Mouse (Mus musculus): Measurements from ENCODE around the gene Ctnnb1. TPM values are rescaled to one million over a fixed set of nuclear protein-coding genes. Genes with fewer than 3 reads are reported as not detected.

Ctnnb1 gene
- polyA plus RNA-seq, 1 experiment from 2014 or later: 383 TPM

- Histone ChIP-seq H3K4me3 (ENCODE audit: low read depth, low read length) (no peak overlapping the region), H3K4me1 (ENCODE audit: insufficient read depth, low read depth, low read length) (peaks cover 8% of the 10 kb centered on the region; the same call in 1 of the 2 replicates), H3K36me3 (ENCODE audit: insufficient read depth, low read length) (peaks cover 2% of the 10 kb centered on the region; the same call in 1 of the 2 replicates), H3K27me3 (replicated peaks; ENCODE audit: insufficient read depth, low read length) (no peaks in the 10 kb centered on the region), H3K9ac (replicated peaks; ENCODE audit: low read depth) (no peak overlapping the region), H3K27ac (ENCODE audit: low read length) (no peak overlapping the region), H3K4me2 (replicated peaks; ENCODE audit: low read depth, low read length) (no peak overlapping the region), H3K9me3 (ENCODE audit: low read length) (no peaks in the 10 kb centered on the region)
- DNase-seq (ENCODE audit: low spot score) (no peak), ATAC-seq (no peak)
- 76% methylated on average over 2 of the region's 2 CpGs for WGBS
- TF ChIP-seq EP300 (IDR thresholded peaks at IDR 0.05): no peak
- TF ChIP-seq CTCF (IDR thresholded peaks at IDR 0.05): no peak
Measured at GRCm38 (mm10) chr9:120974209-120974608, 45.2 kb downstream of the Ctnnb1 start.

GRCm38 (mm10) chr9:120976158-120976557 is 47.1 kb downstream of the Ctnnb1 start:
- Histone ChIP-seq H3K9ac (replicated peaks; ENCODE audit: low read depth) (no peak overlapping the region), H3K4me2 (replicated peaks; ENCODE audit: low read depth, low read length) (no peak overlapping the region), H3K27me3 (replicated peaks; ENCODE audit: insufficient read depth, low read length) (no peaks in the 10 kb centered on the region), H3K27ac (ENCODE audit: low read length) (no peak overlapping the region; the same call in 1 of the 2 replicates), H3K36me3 (ENCODE audit: insufficient read depth, low read length) (no peaks in the 10 kb centered on the region), H3K4me1 (ENCODE audit: insufficient read depth, low read depth, low read length) (peaks cover 8% of the 10 kb centered on the region; the same call in 1 of the 2 replicates), H3K9me3 (ENCODE audit: low read length) (no peaks in the 10 kb centered on the region), H3K4me3 (ENCODE audit: low read depth, low read length) (no peak overlapping the region)
- ATAC-seq: peak; percentile 94
- DNase-seq (ENCODE audit: low spot score): peak; percentile 90
- TF ChIP-seq EP300 (IDR thresholded peaks at IDR 0.05) (no peak), CTCF (IDR thresholded peaks at IDR 0.05) (no peak)
- WGBS: 30% methylated on average over 5 of the region's 5 CpGs

GRCm38 (mm10) chr9:120976856-120977255 is 47.8 kb downstream of the Ctnnb1 start:
- ATAC-seq: peak; percentile 70
- peak; percentile 74 for DNase-seq (ENCODE audit: low spot score)
- Histone ChIP-seq H3K4me3 (ENCODE audit: low read depth, low read length) (no peak overlapping the region), H3K4me2 (replicated peaks; ENCODE audit: low read depth, low read length) (no peak overlapping the region), H3K27ac (ENCODE audit: low read length) (no peak overlapping the region), H3K9ac (replicated peaks; ENCODE audit: low read depth) (no peak overlapping the region), H3K9me3 (ENCODE audit: low read length) (no peaks in the 10 kb centered on the region), H3K27me3 (replicated peaks; ENCODE audit: insufficient read depth, low read length) (no peaks in the 10 kb centered on the region), H3K36me3 (ENCODE audit: insufficient read depth, low read length) (no peaks in the 10 kb centered on the region), H3K4me1 (ENCODE audit: insufficient read depth, low read depth, low read length) (peaks cover 8% of the 10 kb centered on the region; the same call in 1 of the 2 replicates)
- WGBS: 72% methylated on average over 4 of the region's 4 CpGs
- TF ChIP-seq CTCF (IDR thresholded peaks at IDR 0.05) (no peak), EP300 (IDR thresholded peaks at IDR 0.05) (no peak)

- Histone ChIP-seq H3K27ac (ENCODE audit: low read length) (no peak overlapping the region), H3K36me3 (ENCODE audit: insufficient read depth, low read length) (no peaks in the 10 kb centered on the region), H3K27me3 (replicated peaks; ENCODE audit: insufficient read depth, low read length) (no peaks in the 10 kb centered on the region), H3K4me3 (ENCODE audit: low read depth, low read length) (no peak overlapping the region), H3K4me1 (ENCODE audit: insufficient read depth, low read depth, low read length) (no peaks in the 10 kb centered on the region; the same call in 1 of the 2 replicates), H3K9ac (replicated peaks; ENCODE audit: low read depth) (no peak overlapping the region), H3K9me3 (ENCODE audit: low read length) (no peaks in the 10 kb centered on the region), H3K4me2 (replicated peaks; ENCODE audit: low read depth, low read length) (no peak overlapping the region)
- TF ChIP-seq CTCF (IDR thresholded peaks at IDR 0.05) (no peak), EP300 (IDR thresholded peaks at IDR 0.05) (no peak)
- 73% methylated on average over 7 of the region's 7 CpGs for WGBS
- DNase-seq (ENCODE audit: low spot score) (no peak), ATAC-seq (no peak)
Measured at GRCm38 (mm10) chr9:120981777-120982176, 52.8 kb downstream of the Ctnnb1 start.

GRCm38 (mm10) chr9:120983849-120984248 is 54.8 kb downstream of the Ctnnb1 start:
- Histone ChIP-seq H3K4me3 (ENCODE audit: low read depth, low read length) (no peak overlapping the region), H3K9me3 (ENCODE audit: low read length) (no peaks in the 10 kb centered on the region), H3K9ac (replicated peaks; ENCODE audit: low read depth) (no peak overlapping the region), H3K36me3 (ENCODE audit: insufficient read depth, low read length) (no peaks in the 10 kb centered on the region), H3K4me1 (ENCODE audit: insufficient read depth, low read depth, low read length) (peaks cover 3% of the 10 kb centered on the region; the same call in 1 of the 2 replicates), H3K27ac (ENCODE audit: low read length) (no peak overlapping the region), H3K4me2 (replicated peaks; ENCODE audit: low read depth, low read length) (no peak overlapping the region), H3K27me3 (replicated peaks; ENCODE audit: insufficient read depth, low read length) (no peaks in the 10 kb centered on the region)
- 90% methylated on average over 8 of the region's 8 CpGs for WGBS
- TF ChIP-seq EP300 (IDR thresholded peaks at IDR 0.05) (no peak), CTCF (IDR thresholded peaks at IDR 0.05) (no peak)
- no peak for ATAC-seq
- no peak for DNase-seq (ENCODE audit: low spot score)

GRCm38 (mm10) chr9:120984509-120984908 is 55.5 kb downstream of the Ctnnb1 start:
- no peak overlapping the region for H3K4me3 ChIP-seq (ENCODE audit: low read depth, low read length)
- DNase-seq (ENCODE audit: low spot score) (no peak), ATAC-seq (no peak)
- no peak overlapping the region for H3K4me2 ChIP-seq (replicated peaks; ENCODE audit: low read depth, low read length)
- H3K4me1 ChIP-seq (ENCODE audit: insufficient read depth, low read depth, low read length): peaks cover 3% of the 10 kb centered on the region; the same call in 1 of the 2 replicates
- no peak overlapping the region for H3K27ac ChIP-seq (ENCODE audit: low read length)
- no peaks in the 10 kb centered on the region for H3K36me3 ChIP-seq (ENCODE audit: insufficient read depth, low read length)
- 76% methylated on average over 5 of the region's 5 CpGs for WGBS
- H3K27me3 ChIP-seq (replicated peaks; ENCODE audit: insufficient read depth, low read length): no peaks in the 10 kb centered on the region
- no peaks in the 10 kb centered on the region for H3K9me3 ChIP-seq (ENCODE audit: low read length)
- H3K9ac ChIP-seq (replicated peaks; ENCODE audit: low read depth): no peak overlapping the region
- TF ChIP-seq CTCF (IDR thresholded peaks at IDR 0.05) (no peak), EP300 (IDR thresholded peaks at IDR 0.05) (no peak)

GRCm38 (mm10) chr9:120985009-120985408 is 56.0 kb downstream of the Ctnnb1 start:
- H3K9ac ChIP-seq (replicated peaks; ENCODE audit: low read depth): no peak overlapping the region
- no peak for TF ChIP-seq EP300 (IDR thresholded peaks at IDR 0.05)
- no peak for TF ChIP-seq CTCF (IDR thresholded peaks at IDR 0.05)
- no peak overlapping the region for H3K4me2 ChIP-seq (replicated peaks; ENCODE audit: low read depth, low read length)
- ATAC-seq: no peak
- H3K27ac ChIP-seq (ENCODE audit: low read length): no peak overlapping the region
- H3K9me3 ChIP-seq (ENCODE audit: low read length): no peaks in the 10 kb centered on the region
- no peak overlapping the region for H3K4me3 ChIP-seq (ENCODE audit: low read depth, low read length)
- DNase-seq (ENCODE audit: low spot score): no peak
- WGBS: 95% methylated on average over 5 of the region's 5 CpGs
- H3K4me1 ChIP-seq (ENCODE audit: insufficient read depth, low read depth, low read length): peaks cover 3% of the 10 kb centered on the region; the same call in 1 of the 2 replicates
- no peaks in the 10 kb centered on the region for H3K36me3 ChIP-seq (ENCODE audit: insufficient read depth, low read length)
- H3K27me3 ChIP-seq (replicated peaks; ENCODE audit: insufficient read depth, low read length): no peaks in the 10 kb centered on the region
